Mouse (Mus musculus) monocyte, adult 2 months (primary cell): Measurements from ENCODE around the gene Crip2.

ENCODE experiments used
- DNase-seq, 2 experiments: peaks; one replicate each; pipeline ENCODE4 v3.0.0; 2022; ENCODE audit warnings: low spot score in 2 of 2, low read depth in 1 of 2

Crip2 gene

GRCm38 (mm10) chr12:113130732-113131131 lies 9.3 kb upstream of the Crip2 start:
- DNase-seq, result no peak

DNA sequence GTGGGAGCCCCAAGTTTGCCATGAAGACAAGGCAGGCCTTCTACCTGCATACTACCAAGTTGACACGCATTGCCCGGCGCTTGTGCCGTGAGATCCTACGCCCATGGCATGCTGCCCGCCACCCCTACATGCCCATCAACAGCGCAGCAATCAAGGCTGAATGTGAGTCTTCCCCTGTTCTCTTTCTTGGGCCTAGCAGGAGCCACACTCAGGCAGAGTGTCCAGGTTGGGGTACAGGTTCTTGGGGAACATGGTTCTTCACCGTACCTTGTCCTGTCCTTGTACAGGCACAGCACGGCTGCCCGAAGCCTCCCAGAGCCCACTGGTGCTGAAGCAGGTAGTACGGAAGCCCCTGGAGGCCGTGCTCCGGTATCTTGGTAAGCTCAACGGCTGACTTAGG lies 8.4 kb upstream of the Crip2 start:
- DNase-seq, result no peak

DNA sequence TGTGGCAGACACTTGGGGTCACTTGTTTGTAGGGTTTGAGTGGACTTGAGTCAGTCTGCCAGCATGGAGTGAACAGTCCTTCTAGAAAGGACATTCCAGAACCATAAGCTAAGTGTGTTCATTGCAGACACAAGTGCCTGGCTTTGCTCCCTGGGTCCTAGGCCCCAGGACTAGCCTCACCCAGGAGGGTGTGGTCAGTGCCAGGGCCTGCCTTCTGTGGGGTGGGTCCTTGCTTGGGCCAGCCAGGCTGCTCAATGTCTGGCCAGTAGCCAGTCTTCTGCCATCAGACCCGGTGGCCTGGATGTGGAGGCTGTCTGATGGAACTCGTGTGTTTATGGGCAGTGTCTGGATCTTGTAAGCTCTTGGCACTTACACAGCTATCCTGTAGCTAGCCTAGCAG lies 7.5 kb upstream of the Crip2 start:
- DNase-seq, result no peak

DNA sequence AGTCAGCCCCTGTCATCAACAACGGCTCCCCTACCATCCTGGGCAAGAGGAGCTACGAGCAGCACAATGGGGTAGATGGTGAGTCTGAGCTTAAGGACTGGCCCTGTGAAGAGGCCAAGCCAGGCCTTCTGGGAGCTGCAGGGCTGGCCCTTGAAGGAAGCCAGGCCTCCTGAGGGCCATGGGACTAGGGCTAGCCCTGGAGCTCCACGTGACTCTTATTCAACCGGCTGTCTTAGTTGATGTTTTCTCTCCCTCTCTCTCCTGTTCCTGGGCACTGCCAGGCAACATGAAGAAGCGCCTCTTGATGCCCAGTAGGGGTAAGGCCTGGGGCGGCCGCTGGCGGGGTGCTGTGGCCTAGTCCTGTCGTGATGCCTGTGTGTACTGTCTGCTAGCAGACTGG lies 6.8 kb upstream of the Crip2 start:
- no peak for DNase-seq

- DNase-seq, result no peak
These were observed 6.1 kb upstream of the Crip2 start for GRCm38 (mm10) chr12:113133861-113134403.

DNA sequence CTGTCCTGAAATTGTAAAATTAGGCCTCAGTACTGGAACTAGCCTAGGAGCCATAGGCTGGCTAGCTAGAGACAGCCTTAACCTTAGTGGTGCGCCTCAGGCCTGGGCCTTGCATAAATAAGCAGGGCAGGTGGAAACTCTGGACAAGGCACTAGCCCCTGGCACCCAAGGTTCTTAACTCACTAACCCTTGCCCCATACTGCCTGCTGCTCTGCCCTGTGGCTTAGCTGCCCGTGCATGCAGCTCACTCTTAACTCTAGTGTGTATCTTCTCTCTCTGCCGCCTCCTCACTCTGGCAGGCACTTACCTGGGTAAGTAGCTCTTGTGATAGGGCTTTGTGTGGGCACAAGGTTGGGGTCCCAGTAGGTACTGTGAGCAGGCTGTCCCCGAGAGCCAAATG lies 5.5 kb upstream of the Crip2 start:
- DNase-seq, result no peak

GRCm38 (mm10) chr12:113135401-113135800 lies 4.6 kb upstream of the Crip2 start:
- no peak for DNase-seq

GRCm38 (mm10) chr12:113136492-113137020 lies 3.5 kb upstream of the Crip2 start:
- DNase-seq, result no peak

DNA sequence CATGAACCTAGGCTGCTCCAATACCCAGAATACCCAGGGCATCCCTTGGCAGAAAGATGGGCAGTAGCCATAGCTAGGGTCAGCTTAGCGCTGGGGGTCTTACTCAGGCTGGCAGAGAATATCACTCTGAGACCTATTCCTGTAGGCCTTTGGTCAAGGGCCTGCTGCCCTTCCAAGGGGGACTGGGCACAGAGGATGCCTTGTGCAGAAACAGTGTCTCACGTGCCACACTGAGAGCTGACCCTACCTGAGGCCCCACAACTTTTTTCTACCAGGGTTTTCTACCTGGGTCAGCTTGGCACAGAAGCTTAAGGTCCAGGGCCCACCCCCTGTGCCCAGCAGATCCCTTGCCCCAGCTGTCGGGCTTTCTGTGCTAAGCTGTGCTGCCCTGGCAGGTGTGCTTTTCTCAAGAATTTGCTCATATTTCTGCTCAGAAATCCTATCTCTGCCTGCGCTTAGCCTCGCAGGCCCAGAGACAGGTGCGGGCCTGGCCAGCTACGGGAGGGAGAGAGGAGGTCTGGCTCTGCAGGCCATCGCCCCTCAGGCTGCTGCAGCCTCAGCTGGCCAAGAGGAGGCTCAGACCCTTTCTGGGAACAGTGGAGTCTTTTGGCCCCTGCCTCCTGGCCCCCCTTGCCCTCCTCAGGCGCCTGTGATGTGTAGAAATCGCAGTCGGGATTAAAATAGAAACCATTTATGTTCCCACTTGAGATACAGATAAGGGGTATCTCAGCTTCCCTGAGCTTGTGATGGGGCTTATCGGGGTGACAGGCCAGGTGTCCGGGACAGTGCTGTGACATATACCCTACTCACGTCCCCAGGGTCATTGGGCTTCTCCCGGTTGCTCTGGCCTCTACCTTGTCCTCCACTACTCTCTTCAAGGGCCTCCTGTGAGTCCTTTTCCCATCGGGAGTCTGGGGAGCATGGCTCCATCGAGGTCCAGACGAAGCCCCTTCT lies 2.5 kb upstream of the Crip2 start:
- DNase-seq, result no peak

DNA sequence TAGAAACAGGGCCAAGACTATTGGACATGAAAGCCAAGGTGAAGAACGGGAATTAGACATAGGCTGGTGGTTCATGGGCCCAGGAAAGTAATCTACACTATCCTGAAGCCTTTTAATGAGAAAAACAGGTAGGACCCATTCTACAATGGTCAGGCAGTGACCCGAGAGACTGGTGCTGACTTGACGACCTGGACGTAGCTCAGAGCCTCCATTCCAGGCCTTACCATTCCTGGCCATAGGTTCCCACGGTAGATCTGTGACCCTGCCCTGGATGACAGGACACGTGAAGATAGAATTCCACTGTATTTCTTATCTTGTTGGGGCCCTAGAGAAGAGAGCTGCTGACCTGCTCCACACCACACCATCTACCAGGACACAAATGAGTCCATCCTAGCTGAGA lies 1.7 kb upstream of the Crip2 start:
- no peak for DNase-seq

DNA sequence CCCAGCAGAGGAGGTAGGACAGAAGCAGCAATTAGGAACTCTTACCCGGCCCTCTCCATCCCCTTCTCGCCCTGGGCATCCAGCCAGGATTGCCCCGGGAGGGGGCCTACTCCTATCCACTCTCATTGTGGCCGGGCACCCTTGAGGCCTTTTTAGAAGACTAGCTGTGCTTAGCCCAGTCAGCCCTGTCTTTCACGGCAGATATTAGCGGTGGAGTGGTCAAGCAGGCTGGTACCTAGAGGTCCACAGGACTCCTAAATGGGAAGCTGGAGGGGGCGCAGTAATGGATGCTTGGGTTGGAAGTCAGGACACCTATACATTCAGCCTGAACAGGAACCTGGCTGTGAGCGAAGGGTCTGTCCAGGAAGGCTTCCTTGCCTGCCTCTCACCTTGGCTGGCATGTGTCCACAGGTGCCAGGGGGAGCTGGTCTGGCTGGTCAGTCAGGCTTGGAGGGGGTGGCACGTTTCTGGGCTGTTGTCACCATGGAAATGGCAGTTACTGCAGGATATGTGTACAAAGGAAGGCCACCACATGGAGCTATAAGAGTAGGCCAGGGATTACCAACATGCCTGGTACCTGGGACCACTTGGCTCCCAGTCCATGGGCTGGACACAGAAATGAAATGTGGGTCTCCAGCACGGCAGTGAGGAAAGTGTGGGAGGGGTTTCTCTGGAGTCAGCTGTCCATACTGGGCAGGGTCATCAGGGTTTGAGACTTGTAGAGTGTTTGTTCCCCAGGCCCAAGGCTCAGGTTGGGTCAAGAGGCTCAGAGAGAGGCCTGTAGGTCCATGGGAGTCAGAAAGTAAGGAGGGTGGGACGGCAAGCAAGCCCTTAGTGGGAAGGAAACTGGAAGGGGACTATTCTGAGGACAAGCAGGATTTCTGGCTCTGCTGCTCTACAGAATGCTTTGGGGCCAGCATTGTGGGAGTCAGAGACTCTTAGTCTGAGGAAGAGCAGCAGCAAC lies 853 bp upstream of the Crip2 start:
- no peak for DNase-seq

DNA sequence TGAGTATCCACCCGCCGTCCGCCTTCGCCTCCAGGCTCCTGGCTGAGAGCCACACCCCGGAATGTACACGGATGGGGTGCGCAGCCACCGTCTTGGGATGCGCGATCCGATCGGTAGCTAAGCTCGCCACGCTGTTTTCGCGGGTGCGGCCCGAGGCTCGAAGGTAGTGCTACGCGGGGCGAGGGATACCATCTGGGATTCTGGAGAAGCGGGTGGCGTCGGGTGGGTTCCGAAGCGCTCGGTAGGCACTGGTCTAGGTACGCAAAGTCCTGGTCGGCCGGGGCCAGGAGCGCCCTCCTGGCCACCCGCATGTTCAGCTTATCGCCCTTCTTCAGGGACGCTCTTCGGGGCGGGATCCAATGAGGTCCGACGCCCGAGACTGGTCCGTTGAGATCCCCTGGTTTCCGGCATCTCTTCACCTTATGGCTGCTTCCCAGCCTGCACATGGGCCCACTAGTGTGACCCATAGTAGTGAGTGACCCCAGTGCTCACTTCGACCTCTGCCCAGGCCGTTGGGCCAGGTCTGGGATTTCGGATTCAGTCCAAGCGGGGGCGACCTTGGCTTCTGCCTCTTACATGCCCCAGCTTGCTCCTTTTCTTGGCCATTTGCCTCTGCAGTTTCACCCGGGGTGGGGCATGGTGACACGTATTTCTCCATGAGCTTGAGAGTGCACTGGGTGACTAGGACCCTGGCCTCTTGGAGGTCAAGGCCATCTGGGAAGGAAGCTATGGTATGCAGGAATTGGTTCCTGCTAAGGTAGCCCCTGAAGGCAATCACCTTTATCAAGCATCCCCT lies 778 bp downstream of the Crip2 start:
- DNase-seq, result no peak

DNA sequence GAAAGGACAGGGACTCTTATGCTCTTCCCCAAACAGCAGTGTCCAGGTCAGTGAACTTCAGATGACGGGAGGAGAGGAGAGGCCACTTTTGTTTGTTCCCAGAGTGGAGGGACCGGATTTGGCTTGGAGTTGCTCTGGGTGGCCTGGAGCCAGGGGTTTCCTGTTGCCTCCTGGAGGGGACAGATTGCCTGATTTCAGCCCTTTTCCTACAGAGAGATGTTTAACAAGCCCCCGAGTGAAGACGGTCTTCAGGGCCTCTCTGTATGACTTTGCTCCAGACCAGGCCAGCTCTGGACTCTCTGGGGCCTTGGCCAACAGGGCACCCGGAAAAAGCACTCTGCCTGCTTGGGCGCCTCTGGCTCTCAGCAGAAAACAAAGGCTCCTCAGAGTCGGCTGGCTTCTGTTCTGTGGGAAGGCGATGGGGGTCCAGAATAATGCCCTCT lies 1.5 kb downstream of the Crip2 start:
- DNase-seq, result no peak

GRCm38 (mm10) chr12:113142021-113142975 lies 2.3 kb downstream of the Crip2 start:
- no peak for DNase-seq

DNA sequence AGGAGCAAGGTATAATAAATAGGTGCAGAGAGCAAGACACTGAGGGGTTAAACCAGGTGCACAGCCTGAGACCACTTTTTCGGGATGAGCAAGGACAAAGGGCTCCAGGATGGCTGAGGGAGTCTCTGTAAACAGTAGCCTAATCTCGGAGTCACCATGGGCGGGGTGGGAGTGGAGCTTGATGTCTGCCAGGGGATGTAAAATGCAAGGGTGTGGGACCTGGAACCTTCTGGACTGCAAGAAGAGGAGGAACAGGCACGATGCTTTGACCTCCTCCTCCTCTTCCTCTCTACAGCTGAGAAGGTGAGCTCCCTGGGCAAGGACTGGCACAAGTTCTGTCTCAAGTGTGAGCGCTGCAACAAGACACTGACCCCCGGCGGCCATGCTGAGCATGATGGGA lies 3.1 kb downstream of the Crip2 start:
- no peak for DNase-seq

GRCm38 (mm10) chr12:113144001-113144756 lies 4.1 kb downstream of the Crip2 start:
- no peak for DNase-seq

DNA sequence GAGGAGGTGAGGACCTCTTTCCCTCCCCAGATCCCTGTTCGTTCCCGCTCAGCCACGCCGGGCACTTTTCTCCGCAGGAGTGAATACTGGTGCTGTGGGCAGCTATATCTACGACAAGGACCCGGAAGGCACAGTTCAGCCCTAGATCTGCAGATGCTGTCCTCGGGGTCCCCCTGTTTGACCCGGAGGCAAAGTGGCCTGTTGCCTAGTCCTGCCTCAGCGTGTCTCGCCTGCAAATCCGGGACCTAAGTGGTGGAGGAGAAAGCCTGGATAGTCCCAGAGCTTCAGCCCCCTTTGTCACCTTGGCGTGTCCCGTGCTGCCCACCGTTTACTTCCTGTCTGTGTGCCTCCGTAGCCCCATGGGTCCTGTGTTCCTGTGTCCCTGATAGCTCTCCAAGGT lies 4.8 kb downstream of the Crip2 start:
- DNase-seq, result no peak

GRCm38 (mm10) chr12:113145591-113145990 lies 5.6 kb downstream of the Crip2 start:
- DNase-seq, result no peak
